Mouse (Mus musculus) ES-Bruce4 (cell line): ENCODE data around the gene Adcy4.

Experiments
- CTCF ChIP-seq: IDR thresholded peaks from one replicate; pipeline ENCODE4 v1.8.1; 2011; ENCODE audit warnings: low read depth, low read length
- EP300 ChIP-seq: IDR thresholded peaks from 2 replicates; pipeline ENCODE4 v1.6.1; 2011; ENCODE audit warnings: low read depth, low read length; ENCODE audit not compliant: insufficient read depth
- POLR2A ChIP-seq: IDR thresholded peaks from one replicate; pipeline ENCODE4 v1.8.1; 2011; ENCODE audit warnings: low read length; ENCODE audit not compliant: insufficient read depth

- TF ChIP-seq EP300 (no peak), POLR2A (no peak), CTCF (no peak)
These were observed 42.2 kb upstream of the Adcy4 start for GRCm38 (mm10) chr14:55826142-55826541.
